Mouse (Mus musculus): Measurements from ENCODE around the gene Trim25. TPM values are rescaled to one million over a fixed set of nuclear protein-coding genes. Genes with fewer than 3 reads are reported as not detected.
A peak's percentile ranks its signal among the peaks of the same experiment; 100 is the strongest.

The Trim25 gene
- polyA plus RNA-seq, 1 experiment = 33.7 TPM

GRCm38 (mm10) chr11:89005473-89005872 is 6.3 kb downstream of the Trim25 start:
- 73% methylated on average over 5 of the region's 5 CpGs for WGBS
- H3K4me3 ChIP-seq (replicated peaks; ENCODE audit: control insufficient read depth, low read depth, low read length) = no peak overlapping the region
- H3K27ac ChIP-seq (ENCODE audit: control insufficient read depth, insufficient read depth, low read depth, low read length, poor library complexity) = no peak overlapping the region
- TF ChIP-seq CTCF (IDR thresholded peaks at IDR 0.05; ENCODE audit: control insufficient read depth, insufficient read depth, low read length) (no peak), POLR2A (IDR thresholded peaks at IDR 0.05; ENCODE audit: borderline replicate concordance, control insufficient read depth, low read depth, low read length) (no peak)
- peaks cover 10% of the 10 kb centered on the region; the same call in 1 of the 2 replicates for H3K4me1 ChIP-seq (ENCODE audit: control insufficient read depth, insufficient read depth, low read length)

DNA sequence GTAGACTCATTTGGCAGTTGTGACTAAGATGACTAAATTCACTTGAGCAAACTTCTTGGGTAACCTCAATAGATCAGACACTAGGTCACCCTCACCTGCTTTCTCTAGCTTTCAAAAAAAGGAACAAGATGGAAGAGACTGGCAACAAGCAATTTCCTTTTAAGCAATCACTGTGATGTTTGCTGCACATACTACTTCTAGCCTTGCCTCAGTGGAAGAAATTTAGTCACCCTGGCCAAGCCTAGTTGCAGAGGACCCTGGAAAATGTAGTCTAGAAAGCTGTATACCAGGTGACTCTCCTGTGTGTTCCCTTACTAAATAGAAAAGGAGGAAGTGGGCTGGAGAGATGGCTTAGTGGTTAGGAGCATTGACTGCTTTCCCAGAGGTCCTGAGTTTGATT is 7.2 kb downstream of the Trim25 start:
- Histone ChIP-seq H3K27ac (ENCODE audit: control insufficient read depth, insufficient read depth, low read depth, low read length, poor library complexity) (no peak overlapping the region; the same call in 1 of the 2 replicates), H3K4me3 (replicated peaks; ENCODE audit: control insufficient read depth, low read depth, low read length) (no peak overlapping the region), H3K4me1 (ENCODE audit: control insufficient read depth, insufficient read depth, low read length) (peaks cover 6% of the 10 kb centered on the region; the same call in 1 of the 2 replicates)
- TF ChIP-seq CTCF (IDR thresholded peaks at IDR 0.05; ENCODE audit: control insufficient read depth, insufficient read depth, low read length) = no peak
- TF ChIP-seq POLR2A (IDR thresholded peaks at IDR 0.05; ENCODE audit: borderline replicate concordance, control insufficient read depth, low read depth, low read length) = no peak

DNA sequence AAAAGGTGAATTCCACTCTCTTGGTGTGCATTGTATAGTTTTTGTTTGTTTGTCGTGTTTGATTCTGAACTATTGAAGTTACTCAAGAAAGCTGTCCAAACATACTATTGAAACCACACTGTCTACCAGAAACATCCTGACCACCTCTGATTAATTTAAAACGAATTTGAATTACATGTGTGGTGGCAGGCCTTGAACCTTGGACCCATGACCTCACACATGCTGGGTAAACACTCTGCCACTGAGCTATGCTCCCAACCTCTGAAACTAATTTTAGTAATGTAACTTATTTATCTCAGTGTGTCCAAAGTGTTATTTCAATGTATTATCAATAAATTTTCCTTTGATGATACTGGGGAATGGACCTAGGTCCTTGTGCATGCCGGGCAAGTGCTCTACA is 8.4 kb downstream of the Trim25 start:
- Histone ChIP-seq H3K4me1 (ENCODE audit: control insufficient read depth, insufficient read depth, low read length) (peaks cover 2% of the 10 kb centered on the region; the same call in 1 of the 2 replicates), H3K27ac (ENCODE audit: control insufficient read depth, insufficient read depth, low read depth, low read length, poor library complexity) (no peak overlapping the region), H3K4me3 (replicated peaks; ENCODE audit: control insufficient read depth, low read depth, low read length) (no peak overlapping the region)
- TF ChIP-seq POLR2A (IDR thresholded peaks at IDR 0.05; ENCODE audit: borderline replicate concordance, control insufficient read depth, low read depth, low read length) (no peak), CTCF (IDR thresholded peaks at IDR 0.05; ENCODE audit: control insufficient read depth, insufficient read depth, low read length) (no peak)
- WGBS = 86% methylated on average over 3 of the region's 3 CpGs

DNA sequence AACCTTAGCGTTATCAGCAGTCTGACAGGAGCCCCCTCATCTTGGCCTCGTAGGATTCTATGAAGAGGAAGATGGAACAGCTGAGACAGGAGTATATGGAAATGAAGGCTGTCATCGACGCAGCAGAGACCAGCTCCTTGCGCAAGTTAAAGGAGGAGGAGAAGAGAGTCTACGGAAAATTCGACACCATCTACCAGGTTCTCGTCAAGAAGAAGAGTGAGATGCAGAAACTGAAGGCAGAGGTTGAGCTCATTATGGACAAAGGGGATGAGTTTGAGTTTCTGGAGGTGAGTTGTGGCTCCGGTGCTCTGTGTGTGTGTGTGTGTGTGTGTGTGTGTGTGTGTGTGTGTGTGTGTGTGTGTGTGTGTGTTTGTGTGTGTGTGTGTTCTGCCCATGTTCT is 9.9 kb downstream of the Trim25 start:
- H3K4me3 ChIP-seq (replicated peaks; ENCODE audit: control insufficient read depth, low read depth, low read length) = no peak overlapping the region
- no peaks in the 10 kb centered on the region for H3K4me1 ChIP-seq (ENCODE audit: control insufficient read depth, insufficient read depth, low read length)
- TF ChIP-seq POLR2A (IDR thresholded peaks at IDR 0.05; ENCODE audit: borderline replicate concordance, control insufficient read depth, low read depth, low read length) (no peak), CTCF (IDR thresholded peaks at IDR 0.05; ENCODE audit: control insufficient read depth, insufficient read depth, low read length) (no peak)
- WGBS = 71% methylated on average over 9 of the region's 9 CpGs
- H3K27ac ChIP-seq (ENCODE audit: control insufficient read depth, insufficient read depth, low read depth, low read length, poor library complexity) = no peak overlapping the region

- H3K27ac ChIP-seq (ENCODE audit: control insufficient read depth, insufficient read depth, low read depth, low read length, poor library complexity) = no peak overlapping the region
- 88% methylated on average over 7 of the region's 7 CpGs for WGBS
- no peak for TF ChIP-seq CTCF (IDR thresholded peaks at IDR 0.05; ENCODE audit: control insufficient read depth, insufficient read depth, low read length)
- TF ChIP-seq POLR2A (IDR thresholded peaks at IDR 0.05; ENCODE audit: borderline replicate concordance, control insufficient read depth, low read depth, low read length) = no peak
- H3K4me1 ChIP-seq (ENCODE audit: control insufficient read depth, insufficient read depth, low read length) = no peaks in the 10 kb centered on the region
- H3K4me3 ChIP-seq (replicated peaks; ENCODE audit: control insufficient read depth, low read depth, low read length) = no peak overlapping the region
Measured at GRCm38 (mm10) chr11:89009496-89009895, 10.3 kb downstream of the Trim25 start.

DNA sequence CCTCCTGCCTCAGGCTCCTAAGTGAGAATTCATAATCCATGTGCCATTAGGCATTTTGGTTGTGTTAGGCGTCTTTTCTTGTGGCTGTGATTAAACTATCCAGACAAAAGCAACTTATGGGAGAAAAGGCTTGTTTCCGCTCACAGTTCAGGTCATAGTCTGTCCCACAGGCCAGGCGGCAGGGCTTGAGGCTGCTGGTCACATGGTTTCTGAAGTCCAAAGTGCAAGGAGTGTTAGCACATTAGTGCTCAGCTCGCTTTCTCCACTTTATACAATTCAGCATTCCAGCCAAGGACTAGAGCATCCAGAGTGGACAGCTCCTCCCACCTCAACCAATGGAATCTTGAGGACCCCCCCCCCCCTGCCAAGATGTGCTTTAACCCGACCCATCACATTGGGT is 13.1 kb downstream of the Trim25 start:
- TF ChIP-seq CTCF (IDR thresholded peaks at IDR 0.05; ENCODE audit: control insufficient read depth, insufficient read depth, low read length) (no peak), POLR2A (IDR thresholded peaks at IDR 0.05; ENCODE audit: borderline replicate concordance, control insufficient read depth, low read depth, low read length) (no peak)
- 88% methylated on average over 5 of the region's 5 CpGs for WGBS
- no peak overlapping the region for H3K4me3 ChIP-seq (replicated peaks; ENCODE audit: control insufficient read depth, low read depth, low read length)

DNA sequence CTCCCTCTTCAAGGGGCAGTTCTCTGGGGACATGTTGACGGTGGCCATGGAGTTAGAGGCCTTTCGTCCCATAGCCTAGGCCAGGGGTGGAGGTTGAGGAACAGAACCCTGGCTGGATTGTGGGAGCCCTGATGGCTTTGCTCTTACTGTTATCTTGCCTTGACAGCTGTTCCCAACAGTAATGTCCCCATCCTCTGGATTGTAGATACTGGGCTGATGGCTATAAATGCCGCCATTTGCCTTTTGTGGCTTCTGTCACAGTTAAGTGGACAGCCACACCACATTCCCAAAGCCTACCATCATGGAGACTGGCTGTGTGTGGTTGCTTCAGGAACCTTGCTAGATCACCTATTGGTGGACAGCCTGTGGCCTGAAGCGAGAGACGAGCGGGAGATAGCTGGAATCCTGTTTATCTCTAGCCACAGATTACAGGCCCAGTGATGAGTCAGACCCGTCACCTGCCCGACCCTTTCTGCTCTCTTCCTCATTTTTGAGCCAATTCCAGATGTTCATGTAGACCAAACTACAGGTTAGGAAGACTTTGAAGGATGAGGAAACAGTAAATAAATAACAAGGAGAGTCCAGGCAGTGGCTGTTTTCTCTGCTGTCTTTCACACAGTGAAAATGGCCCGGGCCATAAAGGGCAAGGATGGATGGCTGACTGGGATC is 18.5 kb downstream of the Trim25 start:
- no peak for TF ChIP-seq CTCF (IDR thresholded peaks at IDR 0.05; ENCODE audit: control insufficient read depth, insufficient read depth, low read length)
- TF ChIP-seq POLR2A (IDR thresholded peaks at IDR 0.05; ENCODE audit: borderline replicate concordance, control insufficient read depth, low read depth, low read length) = no peak
- Histone ChIP-seq H3K4me3 (replicated peaks; ENCODE audit: control insufficient read depth, low read depth, low read length) (no peak overlapping the region), H3K4me1 (ENCODE audit: control insufficient read depth, insufficient read depth, low read length) (peaks cover 3% of the 10 kb centered on the region), H3K27ac (ENCODE audit: control insufficient read depth, insufficient read depth, low read depth, low read length, poor library complexity) (0 out of 2 replicates have a peak overlapping the region, but pooled peaks have one; percentile 22)
- 65% methylated on average over 9 of the region's 9 CpGs for WGBS

More for the DNA sequence above, 13.1 kb downstream of the Trim25 start:
- Histone ChIP-seq H3K4me1 (ENCODE audit: control insufficient read depth, insufficient read depth, low read length) (no peaks in the 10 kb centered on the region; the same call in 1 of the 2 replicates), H3K27ac (ENCODE audit: control insufficient read depth, insufficient read depth, low read depth, low read length, poor library complexity) (no peak overlapping the region)

- TF ChIP-seq POLR2A (IDR thresholded peaks at IDR 0.05; ENCODE audit: borderline replicate concordance, control insufficient read depth, low read depth, low read length) = no peak
- no peak for TF ChIP-seq CTCF (IDR thresholded peaks at IDR 0.05; ENCODE audit: control insufficient read depth, insufficient read depth, low read length)
- 81% methylated on average over 9 of the region's 9 CpGs for WGBS
- Histone ChIP-seq H3K4me3 (replicated peaks; ENCODE audit: control insufficient read depth, low read depth, low read length) (no peak overlapping the region), H3K27ac (ENCODE audit: control insufficient read depth, insufficient read depth, low read depth, low read length, poor library complexity) (no peak overlapping the region), H3K4me1 (ENCODE audit: control insufficient read depth, insufficient read depth, low read length) (peaks cover 3% of the 10 kb centered on the region)
Measured at GRCm38 (mm10) chr11:89020681-89021305, 21.6 kb downstream of the Trim25 start.
